Mouse (Mus musculus) ovary, postnatal 36 days (tissue): ENCODE measurements around the gene Fetub.
A peak's percentile ranks its signal among the peaks of the same experiment; 100 is the strongest.
"Not testable (repeated sequence)": the region's sequence is repeated elsewhere in the genome, so short reads cannot be mapped to it uniquely, and the experiment has no call there.

Experiments
- DNase-seq: peaks from one replicate; pipeline ENCODE4 v3.0.0; 2022; ENCODE audit warnings: low spot score, mixed read lengths

Fetub gene

DNA sequence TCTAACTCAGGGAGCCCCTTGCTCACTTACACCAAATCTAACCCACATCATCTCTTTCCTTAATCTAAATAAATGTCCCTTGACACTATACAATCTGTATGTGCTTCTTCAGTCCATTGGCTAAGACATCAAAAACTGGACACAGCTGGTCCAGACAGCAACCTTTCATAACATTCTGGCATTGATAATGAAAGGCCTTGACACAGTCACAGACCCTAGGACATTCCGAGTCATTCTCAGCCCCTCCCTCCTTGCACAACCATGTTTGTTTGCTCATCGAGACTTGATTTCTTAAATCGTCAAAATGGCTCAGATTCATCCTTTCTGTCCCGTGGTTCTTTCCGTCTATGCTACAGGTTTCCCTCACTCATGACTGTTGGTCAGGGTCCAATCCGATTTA is 8.8 kb upstream of the Fetub start:
- no peak for DNase-seq

DNA sequence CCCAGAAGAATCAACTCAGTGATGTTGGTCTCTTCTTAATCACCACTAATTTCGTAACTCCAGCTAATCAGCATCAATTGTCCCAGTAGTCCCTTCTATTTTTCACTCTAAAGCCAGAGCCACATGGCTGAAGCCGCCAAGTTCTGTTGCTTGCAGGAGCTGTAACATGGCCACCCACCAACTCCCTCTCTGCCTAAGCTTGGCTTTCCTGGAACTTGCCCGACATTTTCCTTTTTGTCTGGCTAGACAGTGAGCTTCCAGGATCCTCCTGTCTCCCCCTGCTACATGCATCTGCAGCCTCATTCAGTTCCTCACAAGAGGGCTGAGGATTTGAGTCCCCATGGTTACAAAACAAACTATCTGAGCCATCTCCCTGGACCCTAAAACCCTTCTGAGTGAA is 6.1 kb upstream of the Fetub start:
- DNase-seq, result no peak

- no peak for DNase-seq
Observed at GRCm38 (mm10) chr16:22912886-22913285, 5.2 kb upstream of the Fetub start.

DNA sequence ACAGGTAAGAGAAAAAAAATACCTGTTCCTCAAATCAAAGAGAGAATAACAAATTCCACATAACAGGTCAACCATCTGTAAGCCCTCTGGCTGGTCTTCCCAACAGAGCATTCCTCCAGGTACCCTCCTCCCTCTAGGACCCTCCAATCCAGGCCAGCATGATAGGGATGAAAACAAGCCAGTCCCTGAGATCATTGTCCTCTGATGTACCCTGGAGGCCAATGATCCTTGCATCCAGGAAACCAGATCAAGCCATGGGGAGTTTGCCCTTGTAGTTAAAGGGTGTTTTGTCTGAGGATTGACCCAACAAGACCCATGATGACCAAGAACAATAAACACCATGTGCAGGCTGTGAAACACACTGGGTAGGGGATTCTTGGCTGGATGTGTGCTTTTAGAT is 3.9 kb upstream of the Fetub start:
- DNase-seq, result no peak

- no peak for DNase-seq
Observed at GRCm38 (mm10) chr16:22918664-22919312, 654 bp downstream of the Fetub start.

- DNase-seq, result peak; percentile 53
Observed at GRCm38 (mm10) chr16:22919971-22920854, 2.1 kb downstream of the Fetub start.

DNA sequence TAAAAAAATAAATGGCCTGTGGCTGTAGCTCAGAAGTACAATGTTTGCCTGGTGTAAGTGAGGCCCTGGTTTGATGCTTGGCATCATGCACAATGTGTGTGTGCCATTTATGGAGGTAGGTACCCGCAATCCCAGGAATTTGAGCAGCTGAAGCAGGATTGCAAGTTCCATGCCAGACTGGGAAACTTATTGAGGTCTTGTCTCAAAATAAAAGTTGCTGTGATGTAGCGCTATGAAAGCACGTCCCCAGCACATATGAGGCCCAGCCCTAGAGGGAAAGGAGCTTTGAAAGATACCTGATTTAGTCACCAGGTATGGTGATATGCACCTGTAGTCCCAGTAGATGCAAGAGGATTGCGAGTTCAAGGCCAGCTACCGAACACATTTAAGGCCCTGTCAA is 3.6 kb downstream of the Fetub start:
- DNase-seq, result no peak

GRCm38 (mm10) chr16:22922433-22922832 is 4.3 kb downstream of the Fetub start:
- DNase-seq, result no peak

DNA sequence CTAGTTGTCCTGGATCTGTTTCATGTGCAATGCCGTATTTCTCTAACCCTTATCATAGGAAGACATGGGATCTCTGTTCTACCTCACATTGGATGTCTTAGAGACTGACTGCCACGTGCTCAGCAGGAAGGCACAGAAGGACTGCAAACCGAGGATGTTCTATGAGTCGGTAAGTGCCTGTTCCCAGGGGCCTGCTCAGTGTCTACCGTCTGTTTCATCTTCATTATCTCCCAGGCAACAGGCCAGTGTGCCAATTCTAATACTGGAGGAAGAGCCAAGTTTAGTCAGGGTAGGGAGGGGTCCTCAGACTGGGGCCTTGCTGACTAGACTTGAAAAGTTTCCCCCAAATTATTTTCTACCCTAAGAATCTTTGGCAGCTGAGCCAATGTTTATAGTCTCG is 11.4 kb downstream of the Fetub start:
- no peak for DNase-seq

GRCm38 (mm10) chr16:22931431-22932200 is 13.5 kb downstream of the Fetub start:
- DNase-seq, result no peak

DNA sequence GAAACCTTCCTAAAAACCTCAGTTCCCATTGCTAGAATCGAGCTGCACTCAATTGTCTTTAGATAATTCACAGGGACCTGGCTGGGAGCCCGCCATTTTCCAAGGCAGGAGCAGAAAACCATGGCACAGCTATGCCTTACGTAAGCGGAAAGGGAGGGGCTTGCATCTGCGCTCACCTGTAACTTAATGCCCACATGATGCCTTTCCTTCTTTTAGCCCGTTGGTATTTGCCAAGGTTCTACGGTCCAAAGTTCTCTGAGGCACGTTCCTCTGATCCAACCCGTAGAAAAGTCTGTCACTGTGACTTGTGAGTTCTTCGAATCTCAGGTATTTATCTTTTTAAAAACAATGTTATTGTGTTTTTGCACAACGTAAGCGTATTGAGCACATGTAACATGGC is 19.5 kb downstream of the Fetub start:
- no peak for DNase-seq

GRCm38 (mm10) chr16:22938541-22938940 is 20.4 kb downstream of the Fetub start:
- DNase-seq, result no peak

- no peak for DNase-seq
Observed at GRCm38 (mm10) chr16:22939120-22939695, 21.1 kb downstream of the Fetub start.

GRCm38 (mm10) chr16:22941825-22942476 is 23.8 kb downstream of the Fetub start:
- not testable (repeated sequence) for DNase-seq

- no peak for DNase-seq
Observed at GRCm38 (mm10) chr16:22947371-22947770, 29.2 kb downstream of the Fetub start.

DNA sequence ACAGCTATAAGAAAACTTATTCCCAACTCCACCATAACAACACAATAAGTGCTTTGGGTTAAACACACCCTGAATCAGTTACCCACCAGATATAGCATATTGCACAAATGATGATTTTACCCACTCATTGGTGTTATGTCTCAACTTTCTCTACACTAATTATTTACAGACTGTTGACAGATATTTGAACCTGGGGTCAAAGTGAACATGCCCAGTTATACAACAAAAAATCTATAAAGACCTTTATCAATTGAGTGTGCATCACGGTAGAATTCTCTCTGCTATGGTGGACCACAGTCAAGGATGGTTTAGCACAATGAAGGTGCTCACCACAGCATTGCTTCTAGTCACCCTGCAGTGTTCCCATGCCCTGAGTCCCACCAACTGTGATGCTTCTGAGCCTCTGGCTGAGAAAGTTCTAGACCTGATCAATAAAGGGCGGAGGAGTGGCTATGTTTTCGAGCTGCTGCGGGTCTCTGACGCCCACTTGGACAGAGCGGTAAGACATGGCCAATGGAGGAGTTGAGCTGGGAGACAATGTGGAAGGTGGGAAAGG is 32.8 kb downstream of the Fetub start, which contains the start of gene Hrg:
Gene Hrg, plus strand, starts transcription at position 233 of the 556 bp plus-strand sequence.
- DNase-seq, result no peak

- DNase-seq, result no peak
Observed at GRCm38 (mm10) chr16:22953069-22953468, 34.9 kb downstream of the Fetub start.

GRCm38 (mm10) chr16:22955397-22956084 is 37.4 kb downstream of the Fetub start:
- DNase-seq, result no peak

GRCm38 (mm10) chr16:22956085-22956439 is 37.9 kb downstream of the Fetub start:
- DNase-seq, result no peak

DNA sequence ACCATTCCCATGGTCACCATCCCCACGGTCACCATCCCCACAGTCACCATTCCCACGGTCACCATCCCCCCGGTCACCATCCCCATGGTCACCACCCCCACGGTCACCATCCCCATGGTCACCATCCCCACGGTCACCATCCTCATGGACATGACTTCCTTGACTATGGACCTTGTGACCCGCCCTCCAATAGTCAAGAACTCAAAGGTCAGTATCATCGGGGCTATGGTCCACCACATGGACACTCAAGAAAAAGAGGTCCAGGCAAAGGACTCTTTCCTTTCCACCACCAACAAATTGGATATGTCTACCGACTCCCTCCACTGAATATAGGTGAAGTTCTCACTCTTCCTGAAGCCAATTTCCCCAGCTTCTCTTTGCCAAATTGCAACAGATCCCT is 42.9 kb downstream of the Fetub start:
- DNase-seq, result no peak

DNA sequence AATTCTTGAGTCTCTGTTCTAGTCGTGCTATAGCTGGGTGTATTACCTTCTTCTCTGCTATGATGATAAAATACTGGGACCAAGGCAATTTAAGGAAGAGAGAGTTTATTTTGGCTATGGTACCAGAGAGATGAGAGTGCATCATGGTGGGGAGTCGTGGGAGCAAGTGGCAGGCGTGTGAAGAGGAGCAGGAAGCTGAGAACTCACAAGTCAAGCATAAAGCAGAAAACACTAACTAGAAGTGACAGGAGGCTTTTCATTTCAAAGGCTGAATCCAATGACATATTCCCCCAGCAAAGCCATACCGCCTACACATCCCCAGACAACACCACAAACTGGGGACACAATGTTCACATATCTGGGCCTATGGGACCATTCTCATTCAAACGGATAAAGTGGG is 44.1 kb downstream of the Fetub start:
- no peak for DNase-seq
